8 mouse cellular contexts compared by ENCODE assay signal in the genomic region with DNA sequence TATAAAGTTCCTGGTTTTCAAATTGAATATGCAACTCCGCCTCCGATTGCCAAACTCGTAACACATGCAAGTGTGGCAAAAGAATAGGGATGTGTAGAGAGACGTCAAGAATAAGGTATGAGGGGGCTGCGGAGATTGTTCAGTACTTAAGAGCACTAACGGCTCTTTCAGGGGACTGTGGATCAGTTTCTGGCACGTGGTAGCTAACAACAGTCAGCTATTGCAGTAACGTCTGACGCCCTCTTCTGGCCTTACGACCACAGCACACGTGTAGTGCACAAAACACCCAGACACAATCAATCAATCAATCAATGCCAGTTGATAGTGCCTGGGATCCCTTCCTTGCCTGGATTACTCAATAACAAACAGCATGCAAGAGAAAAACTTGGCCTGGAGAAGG. TPM values are rescaled to one million over a fixed set of nuclear protein-coding genes. Genes with fewer than 3 reads are reported as not detected.
DNase-seq lines count a peak whose midpoint lies in the region; ATAC-seq and TF ChIP-seq lines count a peak whose summit lies in the region.

No protein-coding gene starts in this region.

- no peaks in the 10 kb centered on the region for H3K9me3 ChIP-seq in heart, embryonic 12.5 days (replicated peaks)
- no peaks in the 10 kb centered on the region for H3K9me3 ChIP-seq in kidney, embryonic 16.5 days (ENCODE audit: low read length)
- H3K9me3 ChIP-seq in liver, embryonic 12.5 days (replicated peaks) = no peaks in the 10 kb centered on the region

- peak overlapping the region; percentile 65 for H3ac ChIP-seq in myocyte (ENCODE audit: control insufficient read depth, insufficient read length)

- DNase-seq in 416B (ENCODE audit: low read depth) = peak; percentile 88
- peak; percentile 92 for DNase-seq in ZHBTc4 (ENCODE audit: low read depth, low spot score)
- DNase-seq in embryo, embryonic 9.5 days (ENCODE audit: extremely low spot score) = peak; percentile 65

- peak; percentile 37 for TF ChIP-seq POLR2A in myocyte (IDR thresholded peaks at IDR 0.05; ENCODE audit: insufficient read length, low read depth)
- TF ChIP-seq POLR2A in testis, adult 2 months (IDR thresholded peaks at IDR 0.05; ENCODE audit: control insufficient read depth, low read depth, low read length) = no peak

- H3K36me3 ChIP-seq in heart, embryonic 12.5 days = peaks cover 10% of the 10 kb centered on the region
- no peaks in the 10 kb centered on the region for H3K36me3 ChIP-seq in kidney, embryonic 16.5 days (ENCODE audit: insufficient read depth, low read length)
- peaks cover 24% of the 10 kb centered on the region for H3K36me3 ChIP-seq in liver, embryonic 12.5 days
- no peaks in the 10 kb centered on the region for H3K36me3 ChIP-seq in myocyte (ENCODE audit: control insufficient read depth, insufficient read depth)
- peaks cover 1% of the 10 kb centered on the region; the same call in 1 of the 2 replicates for H3K36me3 ChIP-seq in testis, adult 2 months (ENCODE audit: control insufficient read depth, insufficient read depth, low read length)

- H3K27me3 ChIP-seq in heart, embryonic 12.5 days (replicated peaks) = no peaks in the 10 kb centered on the region
- H3K27me3 ChIP-seq in kidney, embryonic 16.5 days (ENCODE audit: insufficient read depth, low read length) = no peaks in the 10 kb centered on the region
- H3K27me3 ChIP-seq in liver, embryonic 12.5 days (replicated peaks) = no peaks in the 10 kb centered on the region
- H3K27me3 ChIP-seq in myocyte (ENCODE audit: control insufficient read depth, insufficient read depth, insufficient read length) = no peaks in the 10 kb centered on the region
- H3K27me3 ChIP-seq in testis, adult 2 months (ENCODE audit: control insufficient read depth, insufficient read depth, low read length) = no peaks in the 10 kb centered on the region

- 3% methylated on average over 11 of the region's 11 CpGs for WGBS in heart, embryonic 12.5 days
- WGBS in kidney, embryonic 16.5 days = under 1% methylated on average over 11 of the region's 11 CpGs
- 3% methylated on average over 11 of the region's 11 CpGs for WGBS in liver, embryonic 12.5 days (ENCODE audit: insufficient replicate concordance)

- H3K79me2 ChIP-seq in myocyte (ENCODE audit: control insufficient read depth, insufficient read depth) = peaks cover 37% of the 10 kb centered on the region

- peak; percentile 50; the same call in 1 of the 2 replicates for TF ChIP-seq CTCF in testis, adult 2 months (IDR thresholded peaks at IDR 0.05; ENCODE audit: control insufficient read depth, insufficient read depth, insufficient replicate concordance, low read depth, low read length)

- peak overlapping the region; percentile 80 for H3K4me2 ChIP-seq in heart, embryonic 12.5 days
- peak overlapping the region; percentile 70 for H3K4me2 ChIP-seq in kidney, embryonic 16.5 days (replicated peaks; ENCODE audit: low read depth, low read length)
- H3K4me2 ChIP-seq in liver, embryonic 12.5 days = peak overlapping the region; percentile 83
- H3K4me2 ChIP-seq in myocyte (ENCODE audit: low read depth) = peak overlapping the region; percentile 80

- peak overlapping the region; percentile 69 for H3K9ac ChIP-seq in heart, embryonic 12.5 days
- peak overlapping the region; percentile 79 for H3K9ac ChIP-seq in kidney, embryonic 16.5 days (replicated peaks; ENCODE audit: low read length)
- H3K9ac ChIP-seq in liver, embryonic 12.5 days = peak overlapping the region; percentile 94

- H3K27ac ChIP-seq in heart, embryonic 12.5 days (ENCODE audit: poor library complexity, severe bottlenecking) = peak overlapping the region; percentile 92
- peak overlapping the region; percentile 97 for H3K27ac ChIP-seq in kidney, embryonic 16.5 days (ENCODE audit: low read length)
- peak overlapping the region; percentile 88 for H3K27ac ChIP-seq in liver, embryonic 12.5 days
- peak overlapping the region; percentile 95 for H3K27ac ChIP-seq in testis, adult 2 months (ENCODE audit: control insufficient read depth, insufficient read depth, low read depth, low read length)

- peak overlapping the region; percentile 86 for H3K4me3 ChIP-seq in heart, embryonic 12.5 days
- H3K4me3 ChIP-seq in kidney, embryonic 16.5 days (ENCODE audit: low read length) = peak overlapping the region; percentile 95
- peak overlapping the region; percentile 97 for H3K4me3 ChIP-seq in liver, embryonic 12.5 days
- H3K4me3 ChIP-seq in myocyte = peak overlapping the region; percentile 38
- peak overlapping the region; percentile 97 for H3K4me3 ChIP-seq in testis, adult 2 months (ENCODE audit: control insufficient read depth, low read depth, low read length)

- no peak for ATAC-seq in heart, embryonic 12.5 days (ENCODE audit: insufficient number of reproducible peaks, low FRiP score)
- ATAC-seq in kidney, embryonic 16.5 days (ENCODE audit: low FRiP score, low TSS enrichment) = no peak
- no peak for ATAC-seq in liver, embryonic 12.5 days

- H3K4me1 ChIP-seq in heart, embryonic 12.5 days (replicated peaks) = peaks cover 43% of the 10 kb centered on the region
- H3K4me1 ChIP-seq in kidney, embryonic 16.5 days (ENCODE audit: insufficient read depth, low read length) = peaks cover 35% of the 10 kb centered on the region
- peaks cover 45% of the 10 kb centered on the region for H3K4me1 ChIP-seq in liver, embryonic 12.5 days
- H3K4me1 ChIP-seq in testis, adult 2 months (ENCODE audit: control insufficient read depth, insufficient read depth, low read length) = peaks cover 14% of the 10 kb centered on the region

TF ChIP-seq in myocyte, 11 proteins besides CTCF, POLR2A, EP300 and RAD21:
- TF ChIP-seq TCF3 (IDR thresholded peaks at IDR 0.05; ENCODE audit: insufficient read length, low read depth) = no peak
- peak in 1 of 3 experiments; percentile 38 for TF ChIP-seq MYOD1 (IDR thresholded peaks at IDR 0.05; ENCODE audit: control insufficient read depth in 1 of 3, insufficient read length in 2 of 3, low read depth in 2 of 3)
- TF ChIP-seq REST (IDR thresholded peaks at IDR 0.05; ENCODE audit: insufficient read depth, insufficient read length) = no peak
- TF ChIP-seq SRF (IDR thresholded peaks at IDR 0.05; ENCODE audit: control insufficient read depth, insufficient read length, low read depth) = no peak
- TF ChIP-seq MYOG (IDR thresholded peaks at IDR 0.05; ENCODE audit: control insufficient read depth in 1 of 3, insufficient read depth in 1 of 3, insufficient read length in 2 of 3, low read depth in 2 of 3) = peak in 1 of 3 experiments; percentile 8
- TF ChIP-seq USF1 (IDR thresholded peaks at IDR 0.05; ENCODE audit: low read depth) = peak; percentile 72
- TF ChIP-seq E2F4 (IDR thresholded peaks at IDR 0.05; ENCODE audit: insufficient read depth) = no peak
- peak; percentile 97 for TF ChIP-seq MAX (IDR thresholded peaks at IDR 0.05; ENCODE audit: low read depth)
- peak; percentile 67 for TF ChIP-seq POLR2AphosphoS2 (IDR thresholded peaks at IDR 0.05; ENCODE audit: insufficient read length, low read depth)
- no peak for TF ChIP-seq CEBPB (IDR thresholded peaks at IDR 0.05; ENCODE audit: insufficient read depth, poor library complexity, severe bottlenecking)
- no peak for TF ChIP-seq TCF12 (IDR thresholded peaks at IDR 0.05; ENCODE audit: insufficient read depth, poor library complexity, severe bottlenecking)

RNA-seq across cellular contexts. Expression of a gene that starts 0.4 kb away (rescaled TPM):
- 52.6 and 53.9 TPM in 2 replicates for polyA plus RNA-seq in heart, embryonic 12.5 days (2016; fragmentation: Nextera tagmentation; extraction: Ambion mirVana)
- 72.0 and 79.6 TPM in 2 replicates for polyA plus RNA-seq in kidney, embryonic 16.5 days (2015; fragmentation: Nextera tagmentation; extraction: Ambion mirVana)
- polyA plus RNA-seq in liver, embryonic 12.5 days (2016; fragmentation: Nextera tagmentation; extraction: Ambion mirVana) = 38.1 and 40.0 TPM in 2 replicates
- 68.7 TPM for polyA plus RNA-seq in myocyte (2012; fragmentation: generic; extraction: Trizol)
- polyA plus RNA-seq in testis, adult 2 months (2012; rRNA removed) = 15.6 TPM in 2 replicates

RNA-seq across cellular contexts. Expression of a gene that starts 35.1 kb away (rescaled TPM):
- polyA plus RNA-seq in heart, embryonic 12.5 days (2016; fragmentation: Nextera tagmentation; extraction: Ambion mirVana) = 22.1 and 25.5 TPM in 2 replicates
- polyA plus RNA-seq in kidney, embryonic 16.5 days (2015; fragmentation: Nextera tagmentation; extraction: Ambion mirVana) = 29.9 and 31.2 TPM in 2 replicates
- polyA plus RNA-seq in liver, embryonic 12.5 days (2016; fragmentation: Nextera tagmentation; extraction: Ambion mirVana) = 9.3 and 9.6 TPM in 2 replicates
- 20.0 TPM for polyA plus RNA-seq in myocyte (2012; fragmentation: generic; extraction: Trizol)
- polyA plus RNA-seq in testis, adult 2 months (2012; rRNA removed) = 34.6 and 39.6 TPM in 2 replicates

RNA-seq across cellular contexts. Expression of a gene that starts 49.0 kb away (rescaled TPM):
- 31.6 and 33.4 TPM in 2 replicates for polyA plus RNA-seq in heart, embryonic 12.5 days (2016; fragmentation: Nextera tagmentation; extraction: Ambion mirVana)
- polyA plus RNA-seq in kidney, embryonic 16.5 days (2015; fragmentation: Nextera tagmentation; extraction: Ambion mirVana) = 41.7 and 42.8 TPM in 2 replicates
- 27.3 and 30.4 TPM in 2 replicates for polyA plus RNA-seq in liver, embryonic 12.5 days (2016; fragmentation: Nextera tagmentation; extraction: Ambion mirVana)
- polyA plus RNA-seq in myocyte (2012; fragmentation: generic; extraction: Trizol) = 51.2 TPM
- polyA plus RNA-seq in testis, adult 2 months (2012; rRNA removed) = 19.8 and 19.9 TPM in 2 replicates

RNA-seq across cellular contexts. Expression of a gene that starts 52.4 kb away (rescaled TPM):
- polyA plus RNA-seq in heart, embryonic 12.5 days (2016; fragmentation: Nextera tagmentation; extraction: Ambion mirVana) = 77.6 and 78.5 TPM in 2 replicates
- polyA plus RNA-seq in kidney, embryonic 16.5 days (2015; fragmentation: Nextera tagmentation; extraction: Ambion mirVana) = 138 and 142 TPM in 2 replicates
- 170 and 173 TPM in 2 replicates for polyA plus RNA-seq in liver, embryonic 12.5 days (2016; fragmentation: Nextera tagmentation; extraction: Ambion mirVana)
- 68.5 TPM for polyA plus RNA-seq in myocyte (2012; fragmentation: generic; extraction: Trizol)
- 36.6 and 36.8 TPM in 2 replicates for polyA plus RNA-seq in testis, adult 2 months (2012; rRNA removed)

Comparison
In these comparisons a context has a peak if more than half of its experiments do, and no peak if none do; other contexts are left out.
1. H3K4me3 ChIP-seq: peak in every context shown above with its lines; median percentile 97 in liver, embryonic 12.5 days; 97 in testis, adult 2 months; 95 in kidney, embryonic 16.5 days; 86 in heart, embryonic 12.5 days; 38 in myocyte.